Mouse (Mus musculus) liver, adult (tissue): ENCODE results near the gene R3hcc1l.

ENCODE experiments used
- GATA4 ChIP-seq: IDR thresholded peaks from 2 replicates; pipeline ENCODE4 v1.6.1; 2014; ENCODE audit warnings: mild to moderate bottlenecking, low read length; ENCODE audit not compliant: insufficient replicate concordance

The R3hcc1l gene

GRCm38 (mm10) chr19:42518620-42519310 lies at the start of gene R3hcc1l:
Gene R3hcc1l, plus strand, starts transcription at chr19:42518759.
- TF ChIP-seq GATA4 = peak; percentile 32; the same call in 1 of the 2 replicates

GRCm38 (mm10) chr19:42471571-42471970 lies 47.0 kb upstream of the R3hcc1l start:
- TF ChIP-seq GATA4 = no peak

DNA sequence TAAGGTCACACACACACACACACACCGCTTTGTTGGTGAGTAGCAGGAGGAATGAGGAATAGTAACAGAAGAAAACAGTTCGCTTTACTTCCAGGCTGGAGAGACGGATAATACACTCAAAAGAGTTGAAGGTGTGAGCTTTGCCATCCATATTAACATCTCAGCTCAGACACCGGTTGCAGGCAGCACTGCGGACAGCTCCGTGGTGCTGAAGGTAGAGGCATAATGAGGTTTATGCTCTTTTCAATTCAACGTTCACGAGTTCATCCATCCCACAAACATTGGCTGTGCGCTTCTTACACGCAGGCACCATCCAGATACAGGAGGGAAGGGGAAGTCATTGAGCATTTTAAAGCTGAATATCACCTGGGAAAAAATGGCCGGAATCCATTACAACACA lies 45.7 kb upstream of the R3hcc1l start:
- TF ChIP-seq GATA4 = no peak

GRCm38 (mm10) chr19:42477769-42478168 lies 40.8 kb upstream of the R3hcc1l start:
- no peak for TF ChIP-seq GATA4

DNA sequence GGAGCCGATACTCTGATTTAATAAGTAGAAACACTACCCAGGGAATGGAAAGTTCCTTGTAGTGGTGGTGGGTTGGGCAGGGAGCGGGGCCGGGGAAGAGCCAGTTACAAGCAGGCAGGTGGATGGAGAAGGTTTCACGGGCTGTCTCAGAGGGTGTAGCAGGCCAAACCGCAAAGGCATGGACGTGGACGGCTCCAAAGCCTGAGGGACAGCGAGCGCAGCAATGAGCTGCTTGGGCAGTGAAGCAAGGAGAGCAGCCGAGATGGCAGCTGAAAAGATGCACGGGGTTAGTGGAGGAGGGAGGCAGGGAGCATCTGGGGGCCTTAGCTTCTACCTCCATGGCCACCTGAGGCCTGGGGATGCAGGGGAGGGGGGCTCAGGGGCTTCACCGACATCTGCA lies 40.3 kb upstream of the R3hcc1l start:
- no peak for TF ChIP-seq GATA4

DNA sequence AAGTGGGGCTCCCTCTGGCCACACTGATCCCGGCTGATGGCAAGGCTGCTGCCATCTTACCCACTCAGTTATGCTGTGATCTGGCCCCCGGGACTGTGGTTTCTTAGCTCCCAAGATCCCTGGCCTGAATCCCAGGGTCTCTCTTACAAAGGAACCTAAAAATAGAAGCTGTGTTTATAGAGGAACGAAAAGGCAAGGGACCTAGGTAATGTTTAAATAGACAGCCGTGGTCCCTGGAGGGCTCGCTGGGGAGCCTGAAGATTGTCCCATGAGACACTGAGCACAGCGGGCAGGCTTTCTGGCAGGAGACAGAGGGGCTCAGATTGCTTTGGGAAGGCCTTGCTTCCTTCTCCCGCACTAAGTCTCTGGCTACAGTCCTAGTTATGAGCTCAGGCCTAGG lies 33.1 kb upstream of the R3hcc1l start:
- TF ChIP-seq GATA4 = no peak

GRCm38 (mm10) chr19:42487261-42487660 lies 31.3 kb upstream of the R3hcc1l start:
- no peak; the same call in 1 of the 2 replicates for TF ChIP-seq GATA4

DNA sequence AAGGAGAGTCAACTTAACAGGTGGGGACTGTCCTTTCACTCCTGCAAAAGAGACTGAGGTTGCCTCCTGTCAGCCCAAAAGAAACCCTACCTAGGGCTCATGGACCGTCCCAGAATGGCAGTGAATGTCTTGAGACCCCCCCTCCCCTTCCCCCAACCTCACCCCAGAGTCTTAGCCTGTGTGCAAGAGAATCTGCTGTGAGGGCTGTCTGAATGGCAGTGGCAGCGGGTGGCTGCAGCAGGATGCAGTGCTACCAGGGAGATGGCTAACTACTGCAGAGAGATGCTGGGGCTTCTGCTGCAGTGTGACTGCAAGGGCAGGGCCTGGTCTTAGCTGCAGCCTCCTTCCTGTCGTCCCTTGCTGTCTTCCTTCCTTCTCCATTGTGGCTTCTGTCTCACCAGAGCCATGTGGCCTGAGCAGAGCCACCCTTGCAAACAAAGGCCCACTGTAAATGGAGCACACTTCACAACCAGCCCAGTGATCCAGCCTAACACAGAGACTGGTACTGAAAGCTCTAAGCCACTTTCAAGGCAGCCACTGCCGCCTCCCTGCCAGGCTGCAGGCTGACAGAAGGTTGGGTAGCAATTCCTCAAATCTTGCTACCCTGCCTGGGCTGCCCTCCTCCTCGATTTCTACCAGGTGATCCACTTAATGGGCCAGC lies 25.2 kb upstream of the R3hcc1l start:
- no peak for TF ChIP-seq GATA4

DNA sequence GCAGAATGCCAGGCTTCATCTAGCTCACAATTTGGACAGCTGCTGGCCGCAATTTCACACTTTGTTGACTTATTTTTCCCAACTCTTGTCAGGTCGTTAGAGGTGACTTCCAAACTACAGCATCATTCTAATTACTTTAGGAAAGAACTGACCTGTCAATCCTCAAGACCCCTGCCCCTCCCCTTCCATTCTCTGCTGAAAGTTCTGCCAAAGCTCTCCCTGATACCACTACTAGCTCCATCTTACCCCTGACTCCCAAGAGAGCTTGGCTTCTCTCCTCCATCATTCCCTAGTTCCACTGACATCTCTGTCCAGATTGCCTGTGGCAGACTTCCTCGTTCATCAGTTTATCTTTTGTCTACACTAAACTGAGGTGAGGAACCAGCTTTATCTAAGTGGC lies 14.4 kb upstream of the R3hcc1l start:
- TF ChIP-seq GATA4 = no peak

- peak; percentile 51; the same call in 1 of the 2 replicates for TF ChIP-seq GATA4
Measured at GRCm38 (mm10) chr19:42509625-42510024, 8.9 kb upstream of the R3hcc1l start.

DNA sequence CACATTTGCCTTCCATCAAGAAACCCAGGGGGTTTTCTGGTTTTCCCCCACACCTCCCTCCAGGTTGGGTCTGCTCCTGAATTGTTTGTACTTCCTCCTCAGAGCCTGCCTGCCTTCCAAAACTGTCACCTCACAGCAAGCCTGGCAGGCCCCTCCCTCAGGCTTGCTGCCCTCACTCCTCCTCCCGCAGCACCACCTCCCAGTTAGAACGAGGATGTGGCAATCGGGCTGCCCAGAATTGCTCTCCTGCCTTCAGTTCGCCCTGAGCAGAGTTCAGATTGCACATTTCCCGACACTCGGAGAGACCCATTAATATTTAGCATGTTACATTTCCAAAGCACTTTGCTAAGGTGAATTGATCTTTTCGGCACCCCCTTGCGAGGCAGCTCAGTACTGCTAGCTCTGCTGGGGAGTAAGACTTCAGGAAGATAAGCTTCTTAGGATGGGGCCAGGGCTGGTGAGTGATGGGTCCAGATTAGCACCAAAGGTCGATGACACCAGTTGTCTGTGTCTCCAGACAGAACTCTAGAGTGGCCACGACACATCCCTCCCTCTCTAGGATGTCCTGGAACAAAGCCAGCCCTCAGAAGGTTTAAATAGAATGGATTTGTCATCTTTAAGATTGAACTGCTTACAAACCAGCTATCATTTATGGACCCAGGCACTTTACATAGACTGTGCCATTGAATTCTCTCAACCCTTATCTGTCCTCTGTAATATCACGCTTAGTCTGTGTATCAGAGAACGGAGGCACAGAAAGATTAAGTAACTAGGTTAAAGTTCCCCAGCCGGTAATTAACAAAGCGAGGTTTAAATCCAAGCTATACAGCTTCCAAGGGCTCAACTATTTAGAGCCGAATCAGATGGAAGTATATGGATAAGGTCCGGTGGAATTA lies 8.0 kb upstream of the R3hcc1l start:
- TF ChIP-seq GATA4 = 0 out of 2 replicates have a peak, but pooled peaks have one; percentile 36

DNA sequence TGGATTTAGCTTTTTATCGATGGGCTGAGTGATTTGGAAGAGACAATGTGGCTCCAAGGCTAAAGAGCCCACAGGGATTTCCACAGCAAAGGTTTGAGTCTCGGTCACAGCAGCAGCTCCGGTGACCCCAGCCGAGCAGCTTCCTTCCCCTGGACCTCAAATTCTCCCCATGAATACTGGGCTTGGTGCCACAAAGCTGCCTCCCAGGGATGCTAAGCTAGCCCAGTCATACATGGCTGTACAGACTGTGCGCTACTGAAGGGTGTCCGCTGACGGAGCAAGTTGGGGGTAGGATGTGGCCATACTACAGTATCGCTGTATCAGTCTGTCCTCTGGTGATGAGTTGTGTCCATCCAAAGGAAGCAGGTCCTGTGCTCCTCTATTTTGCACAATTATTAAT lies 2.9 kb upstream of the R3hcc1l start:
- no peak for TF ChIP-seq GATA4

DNA sequence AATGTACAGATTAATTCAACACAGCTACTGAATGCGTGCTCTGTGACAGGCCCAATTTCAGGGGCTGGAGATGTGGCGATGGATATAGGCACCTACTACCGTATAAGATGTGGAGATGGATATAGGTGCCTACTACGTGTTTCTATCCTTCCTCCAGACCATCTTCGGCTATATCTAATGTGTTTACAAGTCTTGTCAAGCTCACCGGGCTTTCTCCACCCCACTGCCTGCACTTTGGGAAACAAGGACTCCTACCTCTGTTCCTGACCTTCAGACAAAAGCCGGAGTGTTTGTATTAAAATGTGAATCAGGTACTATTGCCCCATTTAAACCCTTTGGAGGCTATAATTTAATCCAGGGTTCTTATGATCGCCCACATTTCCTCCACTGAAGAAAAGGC lies 2.4 kb upstream of the R3hcc1l start:
- no peak for TF ChIP-seq GATA4

DNA sequence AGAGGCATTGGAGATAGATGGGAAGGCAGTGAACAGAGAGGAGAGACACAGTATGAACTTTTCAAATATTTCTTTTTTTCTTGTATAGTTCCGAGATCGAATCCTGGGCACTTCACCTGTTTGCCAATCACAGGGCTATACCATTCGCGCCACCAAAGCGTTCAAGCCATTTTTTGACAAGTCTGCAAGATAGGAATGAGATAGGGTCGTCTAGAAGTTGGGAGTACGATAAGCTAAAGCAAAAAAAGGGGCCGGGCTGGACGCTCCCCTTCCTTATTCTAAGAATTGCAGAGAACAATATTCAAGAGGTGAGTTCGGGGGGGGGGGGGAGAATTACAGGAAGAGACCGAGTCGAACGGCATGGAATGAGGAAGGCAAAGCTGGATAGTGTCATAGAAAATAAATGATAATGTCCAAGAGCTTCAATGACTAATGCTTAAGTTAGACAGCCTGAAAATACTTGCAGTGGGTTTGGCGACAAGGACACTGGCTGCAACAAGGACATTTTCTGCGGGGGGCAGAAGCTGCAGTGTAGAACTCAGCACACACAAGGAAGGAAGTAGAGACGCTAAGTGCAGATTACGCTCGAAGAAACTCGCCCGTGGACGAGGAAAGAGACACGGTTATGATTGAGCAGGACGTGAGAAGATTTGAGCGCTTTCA lies 471 bp upstream of the R3hcc1l start:
- no peak for TF ChIP-seq GATA4

- TF ChIP-seq GATA4 = no peak
Measured at GRCm38 (mm10) chr19:42519760-42520159, 1.2 kb downstream of the R3hcc1l start.
